Mouse (Mus musculus): ENCODE data around the gene Gm42669. TPM values are rescaled to one million over a fixed set of nuclear protein-coding genes. Genes with fewer than 3 reads are reported as not detected.

The Gm42669 gene
- total and polyA plus RNA-seq, 2 experiments from 2014 or later = 0.21 to 0.29 TPM

- Histone ChIP-seq H3K9me3 (ENCODE audit: low read length) (no peaks in the 10 kb centered on the region), H3K9ac (no peak overlapping the region), H3K36me3 (ENCODE audit: insufficient read depth) (no peaks in the 10 kb centered on the region), H3K27ac (ENCODE audit: low read depth, low read length) (no peak overlapping the region), H3K4me3 (ENCODE audit: low read depth, low read length) (no peak overlapping the region), H3K4me1 (ENCODE audit: insufficient read depth) (no peaks in the 10 kb centered on the region), H3K4me2 (ENCODE audit: low read depth) (no peak overlapping the region), H3K27me3 (ENCODE audit: insufficient read depth, low read length) (no peaks in the 10 kb centered on the region)
- TF ChIP-seq CTCF (IDR thresholded peaks at IDR 0.05; ENCODE audit: low read depth) = no peak
- ATAC-seq (no peak), DNase-seq (no peak)
- WGBS = 75% methylated on average over 4 of the region's 4 CpGs
Measured at GRCm38 (mm10) chr5:107488996-107489395, 18.4 kb upstream of the Gm42669 start.

DNA sequence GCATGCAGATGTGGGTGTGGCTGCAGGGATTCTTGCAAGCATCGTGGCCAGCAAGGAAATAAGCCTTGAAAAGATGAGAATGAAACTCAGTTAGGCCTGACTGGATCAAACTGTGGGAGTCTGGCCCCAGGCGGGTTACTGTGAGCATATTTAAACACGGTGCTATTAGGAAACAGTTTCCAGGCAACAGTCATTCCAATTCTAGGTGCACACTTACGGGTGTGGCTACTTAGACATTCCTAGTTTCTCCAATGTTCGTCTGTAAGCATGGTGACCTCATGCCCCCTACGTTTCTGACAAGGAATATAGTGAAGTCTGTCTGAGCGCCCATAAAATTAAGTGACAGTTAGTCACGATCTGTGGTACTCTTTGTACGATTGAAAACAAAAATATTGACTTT, 16.4 kb upstream of the Gm42669 start:
- WGBS = 77% methylated on average over 9 of the region's 9 CpGs
- DNase-seq (no peak), ATAC-seq (no peak)
- H3K27ac ChIP-seq (ENCODE audit: low read depth, low read length) = no peak overlapping the region
- 0 out of 2 replicates have a peak, but pooled peaks cover under 1% of the 10 kb centered on the region for H3K4me1 ChIP-seq (ENCODE audit: insufficient read depth)
- H3K27me3 ChIP-seq (ENCODE audit: insufficient read depth, low read length) = no peaks in the 10 kb centered on the region
- H3K36me3 ChIP-seq (ENCODE audit: insufficient read depth) = no peaks in the 10 kb centered on the region
- H3K4me2 ChIP-seq (ENCODE audit: low read depth) = no peak overlapping the region
- H3K4me3 ChIP-seq (ENCODE audit: low read depth, low read length) = no peak overlapping the region
- no peaks in the 10 kb centered on the region for H3K9me3 ChIP-seq (ENCODE audit: low read length)
- no peak for TF ChIP-seq CTCF (IDR thresholded peaks at IDR 0.05; ENCODE audit: low read depth)
- no peak overlapping the region for H3K9ac ChIP-seq

- ATAC-seq = no peak
- 92% methylated on average over 2 of the region's 2 CpGs for WGBS
- Histone ChIP-seq H3K36me3 (ENCODE audit: insufficient read depth) (no peaks in the 10 kb centered on the region), H3K4me1 (ENCODE audit: insufficient read depth) (0 out of 2 replicates have a peak, but pooled peaks cover 8% of the 10 kb centered on the region), H3K27me3 (ENCODE audit: insufficient read depth, low read length) (no peaks in the 10 kb centered on the region), H3K4me3 (ENCODE audit: low read depth, low read length) (no peak overlapping the region), H3K9me3 (ENCODE audit: low read length) (no peaks in the 10 kb centered on the region), H3K9ac (no peak overlapping the region), H3K4me2 (ENCODE audit: low read depth) (no peak overlapping the region), H3K27ac (ENCODE audit: low read depth, low read length) (no peak overlapping the region)
- TF ChIP-seq CTCF (IDR thresholded peaks at IDR 0.05; ENCODE audit: low read depth) = no peak
- no peak for DNase-seq
Measured at GRCm38 (mm10) chr5:107492471-107492870, 14.9 kb upstream of the Gm42669 start.

DNA sequence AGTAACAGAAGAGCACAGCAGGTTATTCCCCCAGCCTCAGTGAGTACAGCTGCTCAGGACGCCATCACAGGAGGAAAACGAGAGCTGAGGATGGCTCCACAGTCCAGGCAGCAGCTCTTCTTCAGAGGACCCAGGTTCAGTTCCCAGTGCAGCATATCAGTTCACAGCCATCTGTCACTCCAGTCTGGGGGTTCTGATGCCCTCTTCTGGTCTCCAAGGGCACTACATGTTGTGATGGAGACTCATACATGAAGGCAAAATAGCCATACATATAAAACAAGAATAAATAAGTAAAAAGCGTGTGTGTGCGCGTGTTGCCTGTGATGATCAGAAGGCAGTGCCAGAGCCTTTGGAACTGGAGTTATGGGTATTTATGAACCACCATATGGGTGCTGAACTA, 12.7 kb upstream of the Gm42669 start:
- DNase-seq (peak; percentile 23), ATAC-seq (no peak)
- 95% methylated on average over 5 of the region's 5 CpGs for WGBS
- H3K27me3 ChIP-seq (ENCODE audit: insufficient read depth, low read length) = no peaks in the 10 kb centered on the region
- H3K4me3 ChIP-seq (ENCODE audit: low read depth, low read length) = no peak overlapping the region
- no peak overlapping the region for H3K9ac ChIP-seq
- H3K4me1 ChIP-seq (ENCODE audit: insufficient read depth) = 0 out of 2 replicates have a peak, but pooled peaks cover 8% of the 10 kb centered on the region
- no peak overlapping the region for H3K4me2 ChIP-seq (ENCODE audit: low read depth)
- no peaks in the 10 kb centered on the region for H3K36me3 ChIP-seq (ENCODE audit: insufficient read depth)
- no peaks in the 10 kb centered on the region for H3K9me3 ChIP-seq (ENCODE audit: low read length)
- peak; percentile 33 for TF ChIP-seq CTCF (IDR thresholded peaks at IDR 0.05; ENCODE audit: low read depth)
- no peak overlapping the region for H3K27ac ChIP-seq (ENCODE audit: low read depth, low read length)

DNA sequence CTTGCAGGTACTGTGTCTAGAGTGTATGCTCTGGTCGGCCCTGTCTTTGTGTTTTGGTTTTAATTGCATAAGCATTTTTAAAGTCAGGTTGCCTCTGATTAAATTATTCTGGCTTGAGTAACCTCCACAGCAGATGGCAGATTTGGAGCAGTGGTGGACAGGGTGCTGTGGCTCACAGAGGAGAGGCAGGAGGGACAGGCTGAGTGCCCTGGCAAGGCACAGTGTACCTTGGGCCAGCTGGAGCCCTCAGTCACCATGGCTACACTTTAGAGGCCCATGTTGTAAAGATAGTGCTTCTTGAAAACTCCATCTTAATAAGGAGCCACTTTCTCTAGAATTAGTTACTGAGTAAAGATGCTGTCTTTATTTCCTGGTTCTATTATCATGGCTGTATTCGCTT, 11.4 kb upstream of the Gm42669 start:
- H3K4me2 ChIP-seq (ENCODE audit: low read depth) = no peak overlapping the region
- H3K9ac ChIP-seq = no peak overlapping the region
- H3K9me3 ChIP-seq (ENCODE audit: low read length) = no peaks in the 10 kb centered on the region
- 64% methylated on average over 2 of the region's 2 CpGs for WGBS
- peak overlapping the region; percentile 36 for H3K27ac ChIP-seq (ENCODE audit: low read depth, low read length)
- no peaks in the 10 kb centered on the region for H3K36me3 ChIP-seq (ENCODE audit: insufficient read depth)
- peaks cover 12% of the 10 kb centered on the region; the same call in 1 of the 2 replicates for H3K4me1 ChIP-seq (ENCODE audit: insufficient read depth)
- no peak for ATAC-seq
- DNase-seq = peak; percentile 17
- no peaks in the 10 kb centered on the region for H3K27me3 ChIP-seq (ENCODE audit: insufficient read depth, low read length)
- no peak for TF ChIP-seq CTCF (IDR thresholded peaks at IDR 0.05; ENCODE audit: low read depth)
- no peak overlapping the region for H3K4me3 ChIP-seq (ENCODE audit: low read depth, low read length)

- H3K4me1 ChIP-seq (ENCODE audit: insufficient read depth) = peaks cover 17% of the 10 kb centered on the region; the same call in 1 of the 2 replicates
- TF ChIP-seq CTCF (IDR thresholded peaks at IDR 0.05; ENCODE audit: low read depth) = no peak
- H3K4me2 ChIP-seq (ENCODE audit: low read depth) = peak overlapping the region; percentile 66
- peak overlapping the region; percentile 38 for H3K4me3 ChIP-seq (ENCODE audit: low read depth, low read length)
- no peaks in the 10 kb centered on the region for H3K9me3 ChIP-seq (ENCODE audit: low read length)
- H3K36me3 ChIP-seq (ENCODE audit: insufficient read depth) = no peaks in the 10 kb centered on the region
- peak; percentile 94 for DNase-seq
- peak; percentile 99 for ATAC-seq
- H3K9ac ChIP-seq = peak overlapping the region; percentile 45
- peak overlapping the region; percentile 84 for H3K27ac ChIP-seq (ENCODE audit: low read depth, low read length)
- WGBS = 12% methylated on average over 10 of the region's 10 CpGs
- H3K27me3 ChIP-seq (ENCODE audit: insufficient read depth, low read length) = no peaks in the 10 kb centered on the region
Measured at GRCm38 (mm10) chr5:107497519-107498501, 9.6 kb upstream of the Gm42669 start.

- DNase-seq (no peak), ATAC-seq (no peak)
- H3K27me3 ChIP-seq (ENCODE audit: insufficient read depth, low read length) = no peaks in the 10 kb centered on the region
- peaks cover 17% of the 10 kb centered on the region; the same call in 1 of the 2 replicates for H3K4me1 ChIP-seq (ENCODE audit: insufficient read depth)
- peak overlapping the region; percentile 45 for H3K9ac ChIP-seq
- H3K36me3 ChIP-seq (ENCODE audit: insufficient read depth) = peaks cover 6% of the 10 kb centered on the region
- no peak for TF ChIP-seq CTCF (IDR thresholded peaks at IDR 0.05; ENCODE audit: low read depth)
- peak overlapping the region; percentile 84 for H3K27ac ChIP-seq (ENCODE audit: low read depth, low read length)
- no peaks in the 10 kb centered on the region for H3K9me3 ChIP-seq (ENCODE audit: low read length)
- 30% methylated on average over 5 of the region's 5 CpGs for WGBS
- peak overlapping the region; percentile 66 for H3K4me2 ChIP-seq (ENCODE audit: low read depth)
- H3K4me3 ChIP-seq (ENCODE audit: low read depth, low read length) = peak overlapping the region; percentile 38
Measured at GRCm38 (mm10) chr5:107498806-107499310, 8.6 kb upstream of the Gm42669 start.
